Mouse (Mus musculus) lung, adult 2 months (tissue): ENCODE measurements around the gene Erg.

Source experiments
- CTCF ChIP-seq: fragments of 200-500 bp; IDR thresholded peaks from 2 replicates; pipeline ENCODE4 v1.5.1; 2011; ENCODE audit warnings: mild to moderate bottlenecking, low read length, control low read depth; ENCODE audit not compliant: insufficient read depth
- POLR2A ChIP-seq: fragments of 200-500 bp; IDR thresholded peaks from 2 replicates; pipeline ENCODE4 v1.6.1; 2011; ENCODE audit warnings: low read depth, mild to moderate bottlenecking, control low read depth, low read length, borderline replicate concordance; ENCODE audit errors: extremely low read depth

DNA sequence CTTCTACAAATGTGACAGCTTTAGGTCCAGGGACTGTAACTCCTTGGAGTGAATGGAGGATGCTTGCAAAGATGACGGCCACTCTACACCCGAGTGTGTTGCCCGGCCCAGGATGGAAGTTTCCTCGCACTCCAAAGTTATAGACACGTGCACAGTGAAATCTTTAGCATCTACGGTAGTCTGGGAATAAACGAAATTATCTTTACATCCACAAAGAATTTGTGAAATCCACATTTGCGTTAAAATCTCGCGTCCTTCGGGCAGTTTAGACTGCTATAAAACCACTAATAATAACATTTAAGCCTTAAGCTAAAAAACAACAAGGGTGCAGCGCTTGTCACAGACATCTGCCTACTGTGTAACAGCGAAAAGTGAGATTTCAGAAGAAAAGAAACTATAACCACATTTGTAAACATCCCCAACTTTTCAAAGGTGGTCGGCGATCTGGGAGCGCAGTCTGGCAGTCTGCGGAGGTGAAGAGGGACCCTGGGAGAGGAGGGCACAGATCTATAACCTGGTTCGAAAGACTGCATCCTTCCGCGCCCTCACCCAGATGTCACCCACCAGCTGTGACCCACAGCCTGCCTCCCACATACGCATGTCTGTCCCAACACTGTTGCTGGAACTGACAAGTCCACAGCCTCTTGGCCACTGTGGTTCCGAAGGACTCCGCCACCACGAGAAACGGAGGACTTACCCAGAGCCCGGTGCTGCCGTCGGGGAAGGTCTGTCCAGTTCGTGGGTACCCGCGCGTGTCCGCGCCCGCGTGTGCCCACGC lies 1.5 kb downstream of the Erg start:
- no peak for TF ChIP-seq POLR2A
- TF ChIP-seq CTCF = no peak
